Mouse (Mus musculus): ENCODE results near the gene Abca7. TPM values are rescaled to one million over a fixed set of nuclear protein-coding genes. Genes with fewer than 3 reads are reported as not detected.
"Not testable (repeated sequence)": the region's sequence is repeated elsewhere in the genome, so short reads cannot be mapped to it uniquely, and the experiment has no call there.

Gene Abca7
- 3.0 and 3.7 TPM in 2 replicates for polyA plus RNA-seq (2015; fragmentation: Nextera tagmentation; extraction: Ambion mirVana)

DNA sequence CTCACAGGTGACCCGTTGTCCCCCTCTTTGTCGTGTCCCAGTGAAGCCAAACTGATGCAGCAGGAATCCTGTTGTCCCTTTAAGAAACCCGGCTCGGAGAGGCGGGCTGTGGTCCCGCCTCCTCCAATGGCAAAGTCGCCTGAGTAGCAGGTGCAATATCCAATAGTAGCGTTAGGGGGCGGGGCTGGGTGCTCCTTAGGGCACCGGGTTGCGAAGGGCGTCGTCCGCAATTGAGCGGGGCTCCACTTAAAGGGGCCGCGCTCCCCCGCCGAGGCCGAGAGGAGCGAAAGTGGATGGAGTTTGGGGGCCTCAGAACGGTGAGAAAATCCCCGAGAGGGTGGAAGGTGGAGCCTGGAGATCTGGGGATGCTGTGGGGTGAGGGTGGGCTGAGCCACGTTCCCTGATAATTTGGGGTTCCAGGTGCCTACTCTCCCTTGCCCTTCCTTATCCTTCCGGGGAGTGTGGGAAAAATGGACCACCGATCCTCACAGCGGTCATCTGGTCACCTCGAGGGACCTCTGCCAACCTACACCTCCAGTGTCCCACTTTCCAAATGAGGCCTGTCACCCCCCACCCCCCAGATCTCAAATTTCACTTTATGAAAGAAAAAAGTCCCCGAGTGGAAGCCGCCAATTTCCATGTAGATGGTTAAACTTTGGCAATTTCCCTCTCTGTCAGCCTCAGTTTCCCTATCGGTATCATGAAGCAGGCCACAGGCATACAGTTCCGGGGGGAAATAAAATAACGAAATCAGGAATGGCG, at the start of gene Abca7:
Gene Abca7 (plus strand): TSS at position 223 of the 762 bp plus-strand sequence.
- WGBS = under 1% methylated on average over 34 of the region's 34 CpGs
- Histone ChIP-seq H3K9me3 (no peaks in the 10 kb centered on the region), H3K4me3 (replicated peaks) (peak within 1 kb of the TSS; percentile 55), H3K27me3 (replicated peaks) (0 out of 2 replicates have a peak, but pooled peaks cover 2% of the 10 kb centered on the region), H3K4me1 (replicated peaks) (peaks cover 22% of the 10 kb centered on the region), H3K36me3 (peaks cover 32% of the 10 kb centered on the region), H3K4me2 (replicated peaks) (peak within 1 kb of the TSS; percentile 91), H3K9ac (peak within 1 kb of the TSS; percentile 57), H3K27ac (peak within 1 kb of the TSS; percentile 56)
- peak; percentile 92 for ATAC-seq

DNA sequence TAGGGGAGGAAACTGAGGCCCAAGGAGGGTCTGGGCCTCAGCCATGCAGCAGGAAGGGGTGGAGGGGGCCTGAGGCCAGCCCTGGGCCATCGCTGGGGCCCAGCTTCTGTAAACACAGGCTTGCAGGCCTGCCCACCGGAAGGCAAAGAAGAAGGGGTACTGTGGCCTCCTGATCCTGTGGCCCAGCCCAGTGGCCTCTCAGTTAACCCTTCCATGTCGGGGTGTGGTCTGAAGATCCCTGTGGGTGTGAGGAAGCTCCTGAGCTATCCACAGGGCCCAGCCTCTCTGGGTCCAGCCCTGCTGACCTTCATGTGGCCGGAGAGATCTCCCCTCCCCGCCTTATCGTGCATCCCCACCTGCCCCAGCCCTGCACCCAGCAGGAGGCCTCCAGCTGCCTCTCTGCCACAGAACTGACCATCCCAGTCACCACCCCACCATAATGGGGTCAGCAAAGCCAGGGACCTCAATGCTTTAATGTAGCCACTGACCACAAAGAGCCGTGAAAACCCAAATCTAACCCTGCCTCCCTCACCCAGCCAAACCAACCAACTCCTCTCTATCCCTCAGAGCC, 49.5 kb upstream of the Abca7 start:
- Histone ChIP-seq H3K27me3 (replicated peaks) (no peaks in the 10 kb centered on the region), H3K9ac (peak overlapping the region; percentile 31; the same call in 1 of the 2 replicates), H3K36me3 (peaks cover 35% of the 10 kb centered on the region), H3K4me2 (replicated peaks) (peak overlapping the region; percentile 49), H3K27ac (peak overlapping the region; percentile 92), H3K9me3 (no peaks in the 10 kb centered on the region), H3K4me1 (replicated peaks) (peaks cover 36% of the 10 kb centered on the region), H3K4me3 (replicated peaks) (peak overlapping the region; percentile 22)
- WGBS = 8% methylated on average over 7 of the region's 7 CpGs
- ATAC-seq = peak; percentile 56

- WGBS = 63% methylated on average over 6 of the region's 6 CpGs
- ATAC-seq = no peak
- Histone ChIP-seq H3K9me3 (no peaks in the 10 kb centered on the region), H3K4me2 (replicated peaks) (peak overlapping the region; percentile 49), H3K27ac (peak overlapping the region; percentile 92), H3K27me3 (replicated peaks) (no peaks in the 10 kb centered on the region), H3K36me3 (peaks cover 32% of the 10 kb centered on the region), H3K4me3 (replicated peaks) (peak overlapping the region; percentile 22; the same call in 1 of the 2 replicates), H3K9ac (0 out of 2 replicates have a peak overlapping the region, but pooled peaks have one; percentile 31), H3K4me1 (replicated peaks) (peaks cover 36% of the 10 kb centered on the region)
Measured at GRCm38 (mm10) chr10:79947502-79947901, 48.8 kb upstream of the Abca7 start.

- H3K4me3 ChIP-seq (replicated peaks) = no peak overlapping the region
- H3K9me3 ChIP-seq = no peaks in the 10 kb centered on the region
- peaks cover 30% of the 10 kb centered on the region for H3K4me1 ChIP-seq (replicated peaks)
- ATAC-seq = no peak
- no peaks in the 10 kb centered on the region for H3K27me3 ChIP-seq (replicated peaks)
- WGBS = 63% methylated on average over 4 of the region's 4 CpGs
- no peak overlapping the region for H3K27ac ChIP-seq
- H3K36me3 ChIP-seq = peaks cover 34% of the 10 kb centered on the region
- no peak overlapping the region for H3K4me2 ChIP-seq (replicated peaks)
- H3K9ac ChIP-seq = no peak overlapping the region
Measured at GRCm38 (mm10) chr10:79949873-79950272, 46.4 kb upstream of the Abca7 start.

DNA sequence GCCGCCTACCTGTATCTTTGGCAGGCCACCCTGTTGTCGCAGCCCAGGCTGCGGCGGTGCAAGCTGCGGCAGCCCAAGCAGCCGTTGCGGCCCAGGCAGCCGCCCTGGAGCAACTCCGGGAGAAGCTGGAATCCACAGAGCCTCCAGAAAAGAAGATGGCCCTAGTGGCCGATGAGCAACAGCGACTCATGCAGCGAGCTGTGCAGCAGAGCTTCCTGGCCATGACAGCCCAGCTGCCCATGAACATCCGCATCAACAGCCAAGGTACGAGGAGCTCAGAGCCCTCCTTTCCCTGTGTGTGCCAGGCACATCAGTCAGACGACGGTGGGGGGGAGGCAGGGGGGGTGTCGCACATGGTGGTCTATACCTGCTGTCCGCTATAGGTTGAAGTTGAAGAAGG, 45.6 kb upstream of the Abca7 start:
- Histone ChIP-seq H3K4me3 (replicated peaks) (no peak overlapping the region), H3K27me3 (replicated peaks) (no peaks in the 10 kb centered on the region), H3K4me1 (replicated peaks) (peaks cover 22% of the 10 kb centered on the region), H3K36me3 (peaks cover 34% of the 10 kb centered on the region), H3K4me2 (replicated peaks) (no peak overlapping the region), H3K9me3 (no peaks in the 10 kb centered on the region), H3K27ac (no peak overlapping the region), H3K9ac (no peak overlapping the region)
- ATAC-seq = no peak
- WGBS = 82% methylated on average over 18 of the region's 18 CpGs

DNA sequence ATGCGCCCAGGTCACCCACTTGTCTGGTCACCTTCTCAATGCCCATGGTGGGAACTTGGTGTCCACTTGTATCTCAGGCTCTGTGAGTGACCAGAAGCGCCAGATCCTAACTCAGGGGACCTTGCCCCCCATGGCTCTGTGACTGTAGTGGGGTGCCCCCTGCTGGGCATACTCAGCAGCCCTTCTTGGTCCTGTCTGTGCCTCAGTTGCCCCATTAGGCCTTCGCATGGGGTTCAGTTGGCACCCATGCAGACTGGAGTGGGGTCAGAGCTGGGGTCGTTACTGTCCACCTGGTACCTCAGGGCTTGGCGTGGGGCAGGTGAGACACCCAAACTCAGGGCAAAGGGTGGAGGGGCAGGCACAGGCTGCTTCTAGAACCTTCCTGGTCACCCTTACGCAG, 42.3 kb upstream of the Abca7 start:
- Histone ChIP-seq H3K4me3 (replicated peaks) (no peak overlapping the region), H3K36me3 (peaks cover 26% of the 10 kb centered on the region), H3K27ac (no peak overlapping the region), H3K4me2 (replicated peaks) (no peak overlapping the region), H3K9ac (no peak overlapping the region), H3K4me1 (replicated peaks) (0 out of 2 replicates have a peak, but pooled peaks cover 7% of the 10 kb centered on the region), H3K27me3 (replicated peaks) (no peaks in the 10 kb centered on the region), H3K9me3 (no peaks in the 10 kb centered on the region)
- no peak for ATAC-seq
- WGBS = 85% methylated on average over 6 of the region's 6 CpGs

GRCm38 (mm10) chr10:79955691-79956090, 40.6 kb upstream of the Abca7 start:
- peaks cover 13% of the 10 kb centered on the region for H3K36me3 ChIP-seq
- H3K9ac ChIP-seq = 0 out of 2 replicates have a peak overlapping the region, but pooled peaks have one; percentile 17
- no peak overlapping the region for H3K4me3 ChIP-seq (replicated peaks)
- H3K9me3 ChIP-seq = no peaks in the 10 kb centered on the region
- H3K4me1 ChIP-seq (replicated peaks) = 0 out of 2 replicates have a peak, but pooled peaks cover 8% of the 10 kb centered on the region
- 74% methylated on average over 9 of the region's 9 CpGs for WGBS
- no peak overlapping the region for H3K4me2 ChIP-seq (replicated peaks)
- H3K27me3 ChIP-seq (replicated peaks) = no peaks in the 10 kb centered on the region
- 0 out of 2 replicates have a peak overlapping the region, but pooled peaks have one; percentile 9 for H3K27ac ChIP-seq
- ATAC-seq = no peak

DNA sequence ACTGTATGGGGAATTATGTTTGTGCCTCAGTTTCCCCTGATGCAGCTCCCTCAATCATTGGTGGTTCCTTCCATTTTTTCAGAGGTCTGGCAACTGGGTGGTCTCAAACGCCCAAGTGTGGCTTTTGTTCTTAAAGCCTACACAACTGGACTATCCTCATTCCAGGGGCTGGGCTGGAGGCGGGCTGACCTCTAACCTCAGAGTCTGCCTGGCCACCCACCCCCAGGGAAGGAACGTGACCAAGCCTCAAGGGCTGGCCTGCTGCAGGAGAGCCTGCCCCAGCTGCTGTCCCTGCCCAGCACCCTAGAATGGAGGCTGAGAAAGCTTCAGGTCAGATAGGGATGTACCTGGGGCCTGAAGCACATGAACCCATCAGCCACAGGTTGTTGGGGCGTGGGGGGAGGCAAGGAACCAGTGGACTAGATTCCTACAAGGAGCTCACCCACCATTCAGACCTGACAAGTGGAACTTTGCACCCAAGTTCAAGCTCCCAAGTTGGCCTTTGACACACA, 39.6 kb upstream of the Abca7 start:
- H3K27me3 ChIP-seq (replicated peaks) = no peaks in the 10 kb centered on the region
- peaks cover 3% of the 10 kb centered on the region for H3K36me3 ChIP-seq
- H3K9me3 ChIP-seq = no peaks in the 10 kb centered on the region
- no peak overlapping the region for H3K27ac ChIP-seq
- no peak for ATAC-seq
- H3K4me2 ChIP-seq (replicated peaks) = no peak overlapping the region
- H3K4me3 ChIP-seq (replicated peaks) = no peak overlapping the region
- WGBS = 32% methylated on average over 4 of the region's 4 CpGs
- H3K9ac ChIP-seq = no peak overlapping the region
- peaks cover 14% of the 10 kb centered on the region; the same call in 1 of the 2 replicates for H3K4me1 ChIP-seq (replicated peaks)

DNA sequence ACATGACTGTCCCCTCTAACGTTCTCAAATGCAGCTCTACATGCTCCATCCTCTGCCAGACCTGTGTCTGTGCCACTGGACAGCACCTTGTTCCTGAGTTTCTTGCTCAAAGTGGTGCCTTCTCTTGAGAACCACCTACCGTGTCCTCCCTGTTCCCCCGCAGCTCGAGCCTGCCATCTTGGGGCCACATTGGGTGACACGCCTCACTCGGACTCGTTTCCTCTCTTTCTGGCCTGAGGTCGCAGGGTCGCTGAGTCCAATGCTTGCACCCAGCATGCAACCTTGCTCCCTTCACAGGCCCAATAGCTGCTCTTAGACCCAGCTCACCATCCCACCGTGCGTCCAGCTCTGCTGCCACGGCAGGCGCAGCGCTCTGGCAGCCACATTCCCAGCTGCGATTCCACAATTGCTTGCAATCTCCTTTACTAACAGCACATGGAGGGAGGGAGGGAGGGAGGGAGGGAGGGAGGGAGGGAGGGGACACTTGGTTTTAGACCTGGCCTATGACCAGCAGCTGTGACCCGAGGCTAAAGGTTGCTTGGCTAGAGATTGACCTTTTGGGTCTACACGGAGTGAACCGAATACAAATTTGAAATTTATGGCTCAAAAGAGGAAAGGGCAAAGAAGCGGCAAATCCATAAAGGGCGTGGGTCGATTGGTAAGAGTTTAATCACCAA, 38.0 kb upstream of the Abca7 start:
- 8% methylated on average over 21 of the region's 21 CpGs for WGBS
- Histone ChIP-seq H3K27ac (0 out of 2 replicates have a peak overlapping the region, but pooled peaks have one; percentile 40), H3K4me3 (replicated peaks) (no peak overlapping the region; the same call in 1 of the 2 replicates), H3K9me3 (no peaks in the 10 kb centered on the region), H3K9ac (no peak overlapping the region), H3K27me3 (replicated peaks) (no peaks in the 10 kb centered on the region), H3K4me1 (replicated peaks) (peaks cover 14% of the 10 kb centered on the region; the same call in 1 of the 2 replicates), H3K36me3 (0 out of 2 replicates have a peak, but pooled peaks cover 5% of the 10 kb centered on the region), H3K4me2 (replicated peaks) (peak overlapping the region; percentile 53)
- ATAC-seq = 0 out of 2 replicates have a peak, but pooled peaks have one; percentile 9

DNA sequence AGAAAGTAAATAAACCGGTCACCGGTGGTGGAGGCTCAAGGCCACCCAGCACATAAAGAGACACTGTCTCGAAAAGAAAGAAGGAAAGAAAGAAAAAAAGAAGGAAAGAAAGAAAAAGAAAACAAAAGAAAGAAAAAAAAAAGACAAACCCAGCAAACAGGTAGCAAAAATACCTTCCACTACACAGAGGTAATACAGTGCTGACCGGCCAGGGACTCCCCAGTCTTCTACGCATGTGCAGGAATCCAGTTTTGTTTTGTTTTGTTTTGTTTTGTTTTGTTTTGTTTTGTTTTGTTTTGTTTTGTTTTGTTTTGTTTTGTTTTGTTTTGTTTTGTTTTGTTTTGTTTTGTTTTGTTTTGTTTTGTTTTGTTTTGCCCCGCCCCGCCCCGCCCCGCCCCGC, 36.9 kb upstream of the Abca7 start:
- not testable (repeated sequence) for H3K27me3 ChIP-seq (replicated peaks); H3K9me3 ChIP-seq; H3K36me3 ChIP-seq; H3K27ac ChIP-seq; H3K9ac ChIP-seq
- Histone ChIP-seq H3K4me3 (replicated peaks) (peak overlapping the region; percentile 72; the same call in 1 of the 2 replicates), H3K4me2 (replicated peaks) (peak overlapping the region; percentile 22), H3K4me1 (replicated peaks) (peaks cover 14% of the 10 kb centered on the region; the same call in 1 of the 2 replicates)
- 30% methylated on average over 10 of the region's 10 CpGs for WGBS
- ATAC-seq = 0 out of 2 replicates have a peak, but pooled peaks have one; percentile 35

DNA sequence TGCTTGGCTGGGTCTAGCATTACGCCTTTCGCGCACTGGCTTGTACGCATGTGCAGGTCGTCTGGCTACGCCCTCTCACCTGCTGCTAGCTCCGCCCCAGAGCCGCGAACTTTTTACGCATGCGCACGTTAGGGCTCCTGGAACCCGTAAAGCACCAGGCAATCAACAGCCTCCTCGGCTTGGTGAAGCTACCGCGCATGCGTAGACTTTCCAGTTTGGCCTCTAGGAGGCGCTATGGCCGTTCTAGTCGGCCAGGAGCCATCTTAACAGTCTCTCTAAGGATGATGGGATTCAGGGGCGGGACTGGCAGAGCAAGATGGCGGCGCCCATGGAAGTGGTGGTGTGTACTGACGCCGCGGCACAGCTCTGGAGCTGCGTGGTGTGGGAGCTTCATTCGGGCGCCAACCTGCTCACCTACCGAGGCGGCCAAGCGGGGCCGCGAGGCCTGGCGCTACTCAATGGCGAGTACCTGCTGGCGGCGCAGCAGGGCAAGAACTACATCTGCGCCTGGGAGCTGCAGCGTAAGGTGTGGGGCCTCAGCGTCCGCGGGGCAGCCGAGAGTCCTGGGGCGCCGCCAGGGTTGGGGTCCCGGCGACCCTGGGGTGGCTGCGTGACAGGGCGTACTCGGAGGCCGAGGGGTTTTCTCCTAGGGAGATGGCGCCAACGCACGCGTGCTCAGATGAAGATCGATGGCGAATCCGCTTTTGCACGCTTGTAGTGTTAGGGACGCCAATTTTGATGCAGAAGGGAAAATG, 36.3 kb upstream of the Abca7 start, which contains the start of gene Wdr18:
Gene Wdr18 (plus strand): TSS at position 306 of the 755 bp plus-strand sequence.
- Histone ChIP-seq H3K27ac (peak within 1 kb of the TSS; percentile 75), H3K4me1 (replicated peaks) (peaks cover 14% of the 10 kb centered on the region; the same call in 1 of the 2 replicates), H3K9me3 (no peaks in the 10 kb centered on the region), H3K36me3 (peaks cover 16% of the 10 kb centered on the region), H3K9ac (peak within 1 kb of the TSS; percentile 77), H3K4me3 (replicated peaks) (peak within 1 kb of the TSS; percentile 72), H3K27me3 (replicated peaks) (no peaks in the 10 kb centered on the region), H3K4me2 (replicated peaks) (peak within 1 kb of the TSS; percentile 72)
- under 1% methylated on average over 61 of the region's 61 CpGs for WGBS
- ATAC-seq = peak; percentile 95

All from intestine, embryonic 15.5 days (tissue).